In genomic region chr5:24751305-24752174, GRCm38 (mm10) we compare ENCODE assay signal across 7 mouse cellular contexts. TPM values are rescaled to one million over a fixed set of nuclear protein-coding genes. Genes with fewer than 3 reads are reported as not detected.
DNase-seq lines count a peak whose midpoint lies in the region; ATAC-seq and TF ChIP-seq lines count a peak whose summit lies in the region.

No protein-coding gene starts in this region.

- peak overlapping the region; percentile 70 for H3K9ac ChIP-seq in forebrain, embryonic 15.5 days (replicated peaks)
- H3K9ac ChIP-seq in hindbrain, embryonic 11.5 days (ENCODE audit: low read depth, low read length), result peak overlapping the region; percentile 74

- no peaks in the 10 kb centered on the region for H3K36me3 ChIP-seq in forebrain, embryonic 15.5 days
- H3K36me3 ChIP-seq in hindbrain, embryonic 11.5 days (ENCODE audit: control insufficient read depth, insufficient read depth, low read length), result no peaks in the 10 kb centered on the region

- ATAC-seq in forebrain, embryonic 15.5 days (replicated peaks), result peak; percentile 76
- peak; percentile 52 for ATAC-seq in hindbrain, embryonic 11.5 days (ENCODE audit: low FRiP score)

- intact Hi-C loops in left cerebral cortex, adult 2 months (cut with DNase I), result loop anchor here (2.0 kb wide), 2 partner anchors 29 to 89 kb away; no protein-coding TSS in a partner anchor

- peak overlapping the region; percentile 69 for H3K4me3 ChIP-seq in forebrain, embryonic 15.5 days
- peak overlapping the region; percentile 57 for H3K4me3 ChIP-seq in hindbrain, embryonic 11.5 days (ENCODE audit: low read depth, low read length)
- H3K4me3 ChIP-seq in left cerebral cortex, adult 2 months, result peak overlapping the region; percentile 70

- H3K4me2 ChIP-seq in forebrain, embryonic 15.5 days (replicated peaks), result peak overlapping the region; percentile 94
- H3K4me2 ChIP-seq in hindbrain, embryonic 11.5 days (replicated peaks; ENCODE audit: low read depth, low read length), result peak overlapping the region; percentile 96

- H3K27ac ChIP-seq in forebrain, embryonic 15.5 days (replicated peaks), result peak overlapping the region; percentile 78
- 0 out of 2 replicates have a peak overlapping the region, but pooled peaks have one; percentile 27 for H3K27ac ChIP-seq in hindbrain, embryonic 11.5 days (ENCODE audit: low read depth, low read length)
- H3K27ac ChIP-seq in left cerebral cortex, adult 2 months, result peak overlapping the region; percentile 91

- no peaks in the 10 kb centered on the region for H3K9me3 ChIP-seq in forebrain, embryonic 15.5 days
- H3K9me3 ChIP-seq in hindbrain, embryonic 11.5 days (ENCODE audit: control insufficient read depth, low read length), result no peaks in the 10 kb centered on the region

- H3K27me3 ChIP-seq in forebrain, embryonic 15.5 days, result no peaks in the 10 kb centered on the region
- H3K27me3 ChIP-seq in hindbrain, embryonic 11.5 days (ENCODE audit: control insufficient read depth, insufficient read depth, low read length), result no peaks in the 10 kb centered on the region

- H3K4me1 ChIP-seq in forebrain, embryonic 15.5 days, result peaks cover 25% of the 10 kb centered on the region
- H3K4me1 ChIP-seq in hindbrain, embryonic 11.5 days (replicated peaks; ENCODE audit: control insufficient read depth, insufficient read depth, low read length), result peaks cover 9% of the 10 kb centered on the region; the same call in 1 of the 2 replicates

- no peak for TF ChIP-seq CTCF in brain, embryonic 14.5 days (IDR thresholded peaks at IDR 0.05; ENCODE audit: borderline replicate concordance, extremely low read depth, insufficient read depth, insufficient read length)
- TF ChIP-seq CTCF in left cerebral cortex, adult 2 months (IDR thresholded peaks at IDR 0.05), result no peak

- WGBS in forebrain, embryonic 15.5 days, result 2% methylated on average over 25 of the region's 25 CpGs
- WGBS in hindbrain, embryonic 11.5 days, result 3% methylated on average over 25 of the region's 25 CpGs

- peak; percentile 47 for DNase-seq in Muller cell, postnatal 12 days (ENCODE audit: inconsistent ontology term)
- DNase-seq in brain, embryonic 14.5 days (ENCODE audit: low read depth), result peak; percentile 66
- DNase-seq in hindbrain, embryonic 11.5 days (ENCODE audit: low spot score), result peak; percentile 58
- peak; percentile 15 to 20 for DNase-seq in left cerebral cortex, adult 2 months (ENCODE audit: extremely low spot score in 1 of 2, low spot score in 2 of 2)
- DNase-seq in lung, postnatal 4 days, result peak; percentile 74 to 82
- peak; percentile 43 for DNase-seq in right cerebral cortex, postnatal 14 days

- no peak for TF ChIP-seq POLR2A in brain, embryonic 14.5 days (IDR thresholded peaks at IDR 0.05; ENCODE audit: borderline replicate concordance, extremely low read depth, insufficient read depth, insufficient read length, poor library complexity, severe bottlenecking)

RNA-seq across cellular contexts. Expression of gene Crygn, which starts 6.3 kb away (rescaled TPM):
- polyA plus RNA-seq in brain, embryonic 14.5 days (2012; rRNA removed), result not detected in 2 replicates
- 1.8 TPM in 2 replicates for polyA plus RNA-seq in forebrain, embryonic 15.5 days (2015; fragmentation: Nextera tagmentation; extraction: Ambion mirVana)
- polyA plus RNA-seq in hindbrain, embryonic 11.5 days (2014; fragmentation: Nextera tagmentation; extraction: Ambion mirVana), result 0.84 TPM in 1 of 2 replicates, not detected in the other
- 1 to 10 TPM in 1 of 2 experiments, not detected in 1; 2.0 TPM for total RNA-seq in left cerebral cortex, adult 2 months (2021)

RNA-seq across cellular contexts. Expression of gene Wdr86, which starts 21.0 kb away (rescaled TPM):
- polyA plus RNA-seq in brain, embryonic 14.5 days (2012; rRNA removed), result 10.8 and 11.9 TPM in 2 replicates
- polyA plus RNA-seq in forebrain, embryonic 15.5 days (2015; fragmentation: Nextera tagmentation; extraction: Ambion mirVana), result 4.0 and 4.5 TPM in 2 replicates
- polyA plus RNA-seq in hindbrain, embryonic 11.5 days (2014; fragmentation: Nextera tagmentation; extraction: Ambion mirVana), result 15.4 and 17.5 TPM in 2 replicates
- total RNA-seq in left cerebral cortex, adult 2 months (2021), result under 1 TPM; 0.37 to 0.86 TPM

Comparison
In these comparisons a context has a peak if more than half of its experiments do, and no peak if none do; other contexts are left out.
1. Peak in every context shown above with its lines: DNase-seq, ATAC-seq, H3K4me3 ChIP-seq and H3K27ac ChIP-seq.
2. DNase-seq: peak in every context shown above with its lines; median percentile 78 in lung, postnatal 4 days; 66 in brain, embryonic 14.5 days; 58 in hindbrain, embryonic 11.5 days; 47 in Muller cell, postnatal 12 days; 43 in right cerebral cortex, postnatal 14 days; 18 in left cerebral cortex, adult 2 months.
3. H3K27ac ChIP-seq: peak in every context shown above with its lines; median percentile 91 in left cerebral cortex, adult 2 months; 78 in forebrain, embryonic 15.5 days; 27 in hindbrain, embryonic 11.5 days.